Mouse (Mus musculus) hindbrain, embryonic 16.5 days (tissue): ENCODE measurements around the gene Vps50. TPM values are rescaled to one million over a fixed set of nuclear protein-coding genes. Genes with fewer than 3 reads are reported as not detected.
"Not testable (repeated sequence)": the region's sequence is repeated elsewhere in the genome, so short reads cannot be mapped to it uniquely, and the experiment has no call there.

ENCODE experiments used
- ATAC-seq: fragments of 200-750 bp; cut with Nextera tagmentation; 2 replicates; pipeline ENCODE4 v1.8.0; 2017; ENCODE audit warnings: moderate TSS enrichment, moderate library complexity
- H3K27ac ChIP-seq: fragments of 300-500 bp; sonication (generic); 2 replicates; pipeline ENCODE4 v1.5.1; 2014; ENCODE audit warnings: low read depth, mild to moderate bottlenecking, control low read depth, low read length, moderate library complexity
- H3K27me3 ChIP-seq: fragments of 300-500 bp; sonication (generic); replicated peaks from 2 replicates; pipeline ENCODE4 v1.6.1; 2014; ENCODE audit warnings: low read length; ENCODE audit not compliant: control insufficient read depth, insufficient read depth
- H3K36me3 ChIP-seq: fragments of 300-500 bp; sonication (generic); 2 replicates; pipeline ENCODE4 v1.6.1; 2014; ENCODE audit warnings: mild to moderate bottlenecking, low read length, moderate library complexity, mixed read lengths; ENCODE audit not compliant: control insufficient read depth, insufficient read depth
- H3K4me1 ChIP-seq: fragments of 300-500 bp; sonication (generic); 2 replicates; pipeline ENCODE4 v1.6.1; 2014; ENCODE audit warnings: low read depth, low read length; ENCODE audit not compliant: control insufficient read depth, insufficient read depth
- H3K4me2 ChIP-seq: fragments of 300-500 bp; sonication (generic); 2 replicates; pipeline ENCODE4 v1.6.1; 2014; ENCODE audit warnings: mild to moderate bottlenecking, low read length, control low read depth, moderate library complexity
- H3K4me3 ChIP-seq: fragments of 300-500 bp; sonication (generic); 2 replicates; pipeline ENCODE4 v1.5.1; 2014; ENCODE audit warnings: mild to moderate bottlenecking, low read length, control low read depth, moderate library complexity
- H3K9ac ChIP-seq: fragments of 300-500 bp; sonication (generic); 2 replicates; pipeline ENCODE4 v1.6.1; 2014; ENCODE audit warnings: low read depth, mild to moderate bottlenecking, control low read depth, low read length, moderate library complexity
- H3K9me3 ChIP-seq: fragments of 300-500 bp; sonication (generic); 2 replicates; pipeline ENCODE4 v1.6.1; 2014; ENCODE audit warnings: mild to moderate bottlenecking, low read length, moderate library complexity; ENCODE audit not compliant: control insufficient read depth
- WGBS: fragments of 180-500 bp; shearing (Covaris S2); extraction: QIAGEN DNeasy Blood & Tissue Kit; methylation state at CpG from one replicate; pipeline ENCODE4 v1.1.7; 2014; 5-methylcytosine and 5-hydroxymethylcytosine counted together
- polyA plus RNA-seq: library from polyadenylated mRNA; unstranded; fragments of >200 nt; fragmentation: Nextera tagmentation; extraction: Ambion mirVana; gene quantifications from 2 replicates; pipeline ENCODE4 v1.2.1, GENCODE M21; 2015

The Vps50 gene
- polyA plus RNA-seq, 1 experiment from 2014 or later = 52.4 TPM

DNA sequence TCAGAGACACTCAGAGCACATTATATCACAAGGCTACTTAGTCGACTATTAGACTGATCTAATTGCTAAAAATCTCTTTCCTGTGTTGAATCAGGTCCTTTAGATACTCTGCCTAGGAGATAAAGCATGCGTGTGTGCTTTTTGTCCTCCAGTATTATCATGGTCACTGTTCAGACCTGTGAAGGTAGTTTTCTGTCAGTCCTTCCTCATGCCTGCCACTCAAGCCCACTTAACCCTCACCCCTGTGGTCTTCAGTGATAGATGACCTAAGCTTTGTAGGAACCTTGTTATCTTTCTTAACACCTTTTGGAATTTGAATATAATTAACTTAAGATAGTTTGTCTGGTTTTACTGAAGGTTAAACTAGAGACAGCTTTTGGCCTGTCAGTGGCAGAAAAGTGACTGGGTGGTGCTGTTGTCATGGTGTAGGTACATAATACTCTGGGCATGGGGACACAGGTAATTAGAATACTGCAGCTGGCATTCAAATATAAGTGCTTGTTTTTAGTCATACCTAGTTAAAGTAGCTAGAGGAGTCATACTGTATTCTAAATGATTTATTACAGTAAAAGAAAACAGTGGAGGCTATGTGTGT lies 74.1 kb downstream of the Vps50 start:
- H3K9me3 ChIP-seq = no peaks in the 10 kb centered on the region
- no peak overlapping the region for H3K27ac ChIP-seq
- H3K4me2 ChIP-seq = no peak overlapping the region
- 84% methylated on average over 2 of the region's 2 CpGs for WGBS
- no peaks in the 10 kb centered on the region for H3K27me3 ChIP-seq
- no peak for ATAC-seq
- H3K4me3 ChIP-seq = no peak overlapping the region
- H3K4me1 ChIP-seq = no peaks in the 10 kb centered on the region
- no peak overlapping the region for H3K9ac ChIP-seq
- H3K36me3 ChIP-seq = peaks cover 8% of the 10 kb centered on the region; the same call in 1 of the 2 replicates

DNA sequence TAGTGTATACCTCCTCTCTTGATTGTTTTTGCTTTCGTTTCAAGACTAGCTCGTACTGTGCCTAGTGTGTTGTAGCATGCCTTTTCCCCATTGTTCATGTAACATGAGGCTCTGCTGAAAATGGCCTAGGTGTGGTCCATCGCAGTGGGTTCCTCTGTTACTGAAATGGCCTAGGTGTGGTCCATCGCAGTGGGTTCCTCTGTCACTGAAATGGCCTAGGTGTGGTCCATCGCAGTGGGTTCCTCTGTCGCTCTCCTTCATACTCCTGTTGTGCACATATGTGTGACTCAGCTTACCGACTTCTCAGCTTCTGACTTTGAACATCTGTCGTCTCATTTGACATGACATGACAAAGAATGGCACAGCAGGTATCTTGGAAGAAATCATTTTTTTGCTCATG lies 75.6 kb downstream of the Vps50 start:
- whole genome bisulfite sequencing = 94% methylated on average over 8 of the region's 8 CpGs
- no peak for ATAC-seq

DNA sequence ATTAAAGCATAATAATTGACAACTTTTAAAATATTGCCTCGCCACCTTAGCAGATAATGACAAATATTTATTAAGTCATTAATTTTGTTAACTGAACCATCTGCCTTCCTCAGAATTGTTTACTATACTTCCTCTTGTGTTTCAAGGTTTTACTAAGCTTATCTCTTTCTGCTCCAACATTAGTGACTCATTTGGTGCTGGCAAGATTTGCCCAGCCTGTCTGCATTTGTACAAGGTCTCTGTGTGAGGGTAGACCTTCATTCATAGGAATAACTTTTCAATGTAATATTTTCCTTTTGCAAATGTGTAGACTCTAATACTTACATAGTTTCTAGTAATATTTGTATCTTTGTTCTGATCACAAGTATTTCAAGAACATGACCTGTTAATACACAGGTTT lies 87.2 kb downstream of the Vps50 start:
- Histone ChIP-seq H3K9ac (no peak overlapping the region), H3K27ac (no peak overlapping the region), H3K9me3 (no peaks in the 10 kb centered on the region), H3K36me3 (no peaks in the 10 kb centered on the region), H3K4me1 (no peaks in the 10 kb centered on the region), H3K27me3 (no peaks in the 10 kb centered on the region), H3K4me2 (no peak overlapping the region), H3K4me3 (no peak overlapping the region)
- 95% methylated on average over 1 of the region's 1 CpGs for WGBS
- no peak for ATAC-seq

More for the DNA sequence above, 75.6 kb downstream of the Vps50 start:
- no peak overlapping the region for H3K9ac ChIP-seq
- no peaks in the 10 kb centered on the region for H3K4me1 ChIP-seq
- H3K9me3 ChIP-seq = no peaks in the 10 kb centered on the region
- no peak overlapping the region for H3K27ac ChIP-seq
- no peaks in the 10 kb centered on the region for H3K27me3 ChIP-seq
- H3K36me3 ChIP-seq = peaks cover 8% of the 10 kb centered on the region; the same call in 1 of the 2 replicates
- H3K4me3 ChIP-seq = no peak overlapping the region
- H3K4me2 ChIP-seq = no peak overlapping the region

DNA sequence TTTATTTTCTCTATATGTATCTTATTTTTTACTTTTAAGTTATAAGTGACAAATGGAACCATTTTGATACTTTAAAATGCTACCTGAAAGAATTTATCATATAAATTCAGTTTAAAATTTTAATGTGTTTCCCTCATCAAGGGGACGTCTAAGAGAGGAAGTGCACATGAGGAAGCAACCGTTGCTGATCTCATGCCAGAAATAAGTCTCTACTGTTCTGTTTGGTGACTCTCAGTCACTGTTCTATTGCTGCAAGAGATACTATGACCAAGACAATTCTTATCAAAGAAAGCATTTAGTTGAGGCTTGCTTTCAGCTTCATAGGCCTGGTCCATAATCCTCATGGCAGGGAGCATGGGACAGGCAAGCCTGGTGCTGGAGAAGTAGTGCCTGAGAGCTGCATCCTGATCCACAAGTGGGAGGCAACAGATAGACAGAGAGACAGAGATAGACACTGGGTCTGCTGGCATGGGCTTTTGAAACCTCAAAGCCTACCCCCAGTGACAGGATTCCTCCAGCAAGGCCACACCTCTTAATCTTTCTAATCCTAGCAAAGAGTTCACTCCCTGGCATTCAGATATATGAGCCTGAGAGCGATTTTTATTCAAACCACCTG lies 92.2 kb downstream of the Vps50 start:
- Histone ChIP-seq H3K9ac (no peak overlapping the region), H3K4me1 (no peaks in the 10 kb centered on the region), H3K27me3 (no peaks in the 10 kb centered on the region), H3K9me3 (no peaks in the 10 kb centered on the region), H3K4me3 (no peak overlapping the region), H3K36me3 (no peaks in the 10 kb centered on the region), H3K27ac (no peak overlapping the region), H3K4me2 (no peak overlapping the region)
- no peak for ATAC-seq
- WGBS = 90% methylated on average over 3 of the region's 3 CpGs

DNA sequence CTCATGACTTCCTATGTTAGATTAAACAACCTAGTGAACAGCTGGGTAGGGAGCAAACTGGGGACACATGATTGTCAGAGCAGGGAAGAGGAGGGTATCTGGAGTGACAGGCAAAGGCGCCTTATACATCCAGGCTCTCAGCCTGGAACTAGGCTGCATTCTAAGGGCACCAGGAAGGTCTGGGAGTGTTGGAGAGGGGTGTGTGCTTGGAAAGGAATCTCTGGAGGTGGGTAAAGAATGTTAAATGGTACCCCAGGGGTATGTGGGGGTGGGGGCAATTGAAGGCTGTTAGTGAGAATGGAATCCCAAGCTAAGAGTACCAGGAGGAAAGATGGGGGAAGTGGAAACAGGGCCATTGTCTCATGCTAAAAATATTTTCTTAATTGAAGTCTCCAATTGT lies 96.1 kb downstream of the Vps50 start:
- Histone ChIP-seq H3K27ac (no peak overlapping the region), H3K27me3 (no peaks in the 10 kb centered on the region), H3K4me3 (no peak overlapping the region), H3K4me2 (no peak overlapping the region), H3K9ac (no peak overlapping the region), H3K4me1 (no peaks in the 10 kb centered on the region), H3K36me3 (no peaks in the 10 kb centered on the region), H3K9me3 (no peaks in the 10 kb centered on the region)
- no peak for ATAC-seq
- 94% methylated on average over 1 of the region's 1 CpGs for WGBS

DNA sequence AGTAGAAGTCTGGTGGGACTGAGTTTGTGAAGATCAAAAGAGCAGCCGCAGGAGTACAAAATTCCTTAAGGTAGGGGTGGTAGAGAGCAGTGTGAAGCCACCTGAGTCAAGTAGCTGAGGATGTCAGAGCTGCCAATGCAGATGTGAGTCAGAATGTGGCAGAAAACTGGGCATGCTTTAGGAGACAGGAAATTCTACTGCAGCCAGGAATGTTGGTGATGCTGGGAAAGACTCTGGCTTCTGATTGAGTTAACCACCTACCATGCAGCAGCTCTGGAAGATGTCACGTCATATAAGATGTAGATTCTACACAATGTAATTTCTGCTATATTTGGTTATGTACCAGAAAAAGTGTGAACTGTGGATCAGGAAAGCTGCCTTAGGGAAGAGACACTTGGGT lies 114.6 kb downstream of the Vps50 start:
- Histone ChIP-seq H3K4me2 (no peak overlapping the region), H3K4me3 (no peak overlapping the region), H3K9ac (no peak overlapping the region), H3K27me3 (no peaks in the 10 kb centered on the region), H3K36me3 (no peaks in the 10 kb centered on the region), H3K9me3 (no peaks in the 10 kb centered on the region), H3K4me1 (no peaks in the 10 kb centered on the region), H3K27ac (no peak overlapping the region)
- no peak for ATAC-seq
- 95% methylated on average over 2 of the region's 2 CpGs for WGBS

DNA sequence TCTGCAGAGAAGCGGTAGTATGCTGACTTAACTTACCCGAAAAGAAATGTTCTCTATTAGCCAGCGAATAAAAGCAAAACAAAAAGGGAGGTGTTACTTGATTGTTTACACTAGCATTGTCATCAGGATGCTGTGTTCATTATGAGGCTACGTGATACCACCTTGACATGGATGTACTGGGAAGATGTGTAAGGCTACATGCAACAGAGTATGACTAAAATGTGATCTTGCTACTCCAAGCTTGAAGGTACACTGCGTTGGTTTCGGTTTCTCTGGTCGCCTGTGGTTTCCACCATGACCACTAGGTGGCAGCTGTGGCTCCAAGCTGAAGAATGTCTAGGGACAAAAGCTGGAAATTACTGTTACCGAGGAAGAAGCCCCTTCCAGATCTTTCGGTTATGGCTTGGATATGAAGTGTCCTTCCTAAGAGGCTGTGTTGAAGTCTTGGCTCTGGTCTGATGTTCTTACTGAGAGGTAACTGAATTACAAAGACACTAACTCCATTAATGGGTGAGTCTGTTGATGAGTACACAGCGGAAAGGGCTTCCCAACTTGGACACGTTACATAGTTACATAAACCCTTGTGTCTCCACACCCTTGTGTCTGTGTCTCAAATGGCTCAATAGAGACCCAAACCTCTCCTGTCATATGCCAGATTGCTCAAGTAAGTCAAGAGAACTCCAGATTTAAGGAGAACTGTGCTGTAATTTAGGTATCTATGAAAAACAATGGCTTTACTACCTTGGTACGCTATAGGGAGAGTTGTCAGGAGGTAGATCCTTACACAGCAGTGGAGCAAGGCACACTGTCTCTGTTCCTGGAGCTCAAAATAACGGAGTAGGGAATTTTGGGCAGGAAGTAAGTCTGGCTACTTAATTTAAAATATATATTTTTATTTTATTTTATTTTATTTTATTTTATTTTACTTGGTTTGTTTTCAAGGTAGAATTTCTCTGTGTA lies 122.5 kb downstream of the Vps50 start:
- peak overlapping the region; percentile 36 for H3K4me2 ChIP-seq
- ATAC-seq = peak; percentile 85
- 62% methylated on average over 11 of the region's 13 CpGs for WGBS
- not testable (repeated sequence) for H3K4me3 ChIP-seq, H3K27me3 ChIP-seq, H3K9me3 ChIP-seq, H3K36me3 ChIP-seq, H3K9ac ChIP-seq, H3K27ac ChIP-seq, H3K4me1 ChIP-seq
